Comparison of ENCODE assay signal across 11 mouse cellular contexts in genomic region chr12:35533133-35533532, GRCm38 (mm10). TPM values are rescaled to one million over a fixed set of nuclear protein-coding genes. Genes with fewer than 3 reads are reported as not detected.
DNase-seq lines count a peak whose midpoint lies in the region; ATAC-seq and TF ChIP-seq lines count a peak whose summit lies in the region.
"Had no signal": no experiment of that assay in that cellular context is flagged by ENCODE, and none has a peak within 500 bp of the region (broad histone marks: within the 10 kb centered on the region; RNA-seq: fewer than 3 reads in every experiment).

No protein-coding gene starts in this region.

- no peaks in the 10 kb centered on the region for H3K9me3 ChIP-seq in heart, embryonic 14.5 days (ENCODE audit: control insufficient read depth, low read length)
- no peaks in the 10 kb centered on the region for H3K9me3 ChIP-seq in lung, embryonic 14.5 days (ENCODE audit: low read depth, low read length)
- H3K9me3 ChIP-seq: forebrain, embryonic 10.5 days; hindbrain, embryonic 15.5 days had no signal

- H3K36me3 ChIP-seq in heart, embryonic 14.5 days (ENCODE audit: control insufficient read depth, insufficient read depth, low read length): no peaks in the 10 kb centered on the region
- H3K36me3 ChIP-seq in lung, embryonic 14.5 days (ENCODE audit: insufficient read depth): no peaks in the 10 kb centered on the region
- no peaks in the 10 kb centered on the region for H3K36me3 ChIP-seq in myocyte (ENCODE audit: control insufficient read depth, insufficient read depth)
- H3K36me3 ChIP-seq: forebrain, embryonic 10.5 days; hindbrain, embryonic 15.5 days had no signal

- peaks cover 40% of the 10 kb centered on the region for H3K79me2 ChIP-seq in myocyte (ENCODE audit: control insufficient read depth, insufficient read depth)

- WGBS in heart, embryonic 14.5 days: 74% methylated on average over 5 of the region's 5 CpGs
- WGBS in lung, embryonic 14.5 days: 41% methylated on average over 5 of the region's 5 CpGs

- H3ac ChIP-seq in myocyte (ENCODE audit: control insufficient read depth, insufficient read length): no peak overlapping the region

- H3K4me2 ChIP-seq in heart, embryonic 14.5 days (ENCODE audit: low read length): peak overlapping the region; percentile 27; the same call in 1 of the 2 replicates
- peak overlapping the region; percentile 37 for H3K4me2 ChIP-seq in lung, embryonic 14.5 days
- H3K4me2 ChIP-seq in myocyte (ENCODE audit: low read depth): peak overlapping the region; percentile 92

- no peak for TF ChIP-seq CTCF in lung, embryonic 14.5 days (IDR thresholded peaks at IDR 0.05; ENCODE audit: low read depth)
- no peak for TF ChIP-seq CTCF in embryonic fibroblast, embryonic 13.5 days (IDR thresholded peaks at IDR 0.05; ENCODE audit: borderline replicate concordance, insufficient read depth, low read length)

- no peak for ATAC-seq in heart, embryonic 14.5 days (ENCODE audit: insufficient number of reproducible peaks, insufficient read depth, low FRiP score, low read depth)
- no peak for ATAC-seq in lung, embryonic 14.5 days (ENCODE audit: insufficient read depth)

- no peak overlapping the region for H3K27ac ChIP-seq in heart, embryonic 14.5 days (replicated peaks in 1 of 2; ENCODE audit: control insufficient read depth in 1 of 2, insufficient read depth in 1 of 2, low read depth in 2 of 2, low read length in 2 of 2)
- H3K27ac ChIP-seq in lung, embryonic 14.5 days (ENCODE audit: low read depth): no peak overlapping the region
- no peak overlapping the region for H3K27ac ChIP-seq in embryonic fibroblast, embryonic 13.5 days (ENCODE audit: insufficient read depth, low read length)
- H3K27ac ChIP-seq: forebrain, embryonic 10.5 days; hindbrain, embryonic 15.5 days had no signal

- DNase-seq in heart, adult 18-20 months: no peak
- peak; percentile 21 for DNase-seq in lung, embryonic 14.5 days
- no peak for DNase-seq in lung, postnatal 14 days
- no peak for DNase-seq in retina, postnatal 1 day
- DNase-seq in left cerebral cortex, adult 18-20 months (ENCODE audit: low spot score in 2 of 2): no peak
- DNase-seq: gastrocnemius, postnatal 25 days had no signal

- H3K4me1 ChIP-seq in heart, embryonic 14.5 days (ENCODE audit: control insufficient read depth in 2 of 2, insufficient read depth in 2 of 2, low read length in 2 of 2): 0 out of 4 replicates have a peak, but pooled peaks cover 0 to 5% of the 10 kb centered on the region in 2 experiments
- H3K4me1 ChIP-seq in lung, embryonic 14.5 days (ENCODE audit: insufficient read depth): no peaks in the 10 kb centered on the region
- H3K4me1 ChIP-seq in embryonic fibroblast, embryonic 13.5 days (ENCODE audit: control insufficient read depth, insufficient read depth, low read length): 0 out of 2 replicates have a peak, but pooled peaks cover 2% of the 10 kb centered on the region

- no peaks in the 10 kb centered on the region for H3K27me3 ChIP-seq in heart, embryonic 14.5 days (ENCODE audit: control insufficient read depth, insufficient read depth, low read length)
- peaks cover 6% of the 10 kb centered on the region; the same call in 1 of the 2 replicates for H3K27me3 ChIP-seq in lung, embryonic 14.5 days (ENCODE audit: insufficient read depth, low read length)
- no peaks in the 10 kb centered on the region for H3K27me3 ChIP-seq in myocyte (ENCODE audit: control insufficient read depth, insufficient read depth, insufficient read length)
- H3K27me3 ChIP-seq: hindbrain, embryonic 15.5 days had no signal

- H3K4me3 ChIP-seq in heart, embryonic 14.5 days (ENCODE audit: control insufficient read depth in 1 of 2, insufficient read depth in 1 of 2, low read depth in 1 of 2, low read length in 2 of 2): no peak overlapping the region
- peak overlapping the region; percentile 72 for H3K4me3 ChIP-seq in lung, embryonic 14.5 days (ENCODE audit: low read depth, low read length)
- peak overlapping the region; percentile 44 for H3K4me3 ChIP-seq in embryonic fibroblast, embryonic 13.5 days (ENCODE audit: insufficient read depth, low read length)
- peak overlapping the region; percentile 32 for H3K4me3 ChIP-seq in myocyte

- no peak for TF ChIP-seq POLR2A in embryonic fibroblast, embryonic 13.5 days (IDR thresholded peaks at IDR 0.05; ENCODE audit: low read depth, low read length)
- TF ChIP-seq POLR2A in myocyte (IDR thresholded peaks at IDR 0.05; ENCODE audit: insufficient read length, low read depth): no peak

- H3K9ac ChIP-seq in heart, embryonic 14.5 days (ENCODE audit: low read length): no peak overlapping the region
- H3K9ac ChIP-seq in lung, embryonic 14.5 days: no peak overlapping the region

TF ChIP-seq in myocyte, 11 proteins besides CTCF, POLR2A, EP300 and RAD21:
- no peak for TF ChIP-seq USF1 (IDR thresholded peaks at IDR 0.05; ENCODE audit: low read depth)

RNA-seq across cellular contexts. Expression of gene Ahr, which starts 1.7 kb away (rescaled TPM):
- 2.2 and 2.4 TPM in 2 replicates for polyA plus RNA-seq in heart, embryonic 14.5 days (2014; fragmentation: Nextera tagmentation; extraction: Ambion mirVana)
- 1 to 10 TPM; 3.4 to 3.9 TPM for total RNA-seq in heart, adult 18-20 months (2021)
- 21.5 and 24.1 TPM in 2 replicates for polyA plus RNA-seq in lung, embryonic 14.5 days (2014; fragmentation: Nextera tagmentation; extraction: Ambion mirVana)
- 27.6 and 35.7 TPM in 2 replicates for polyA plus RNA-seq in embryonic fibroblast, embryonic 13.5 days (2011; ENCODE audit: insufficient read length, low read depth, missing spikeins)
- 2.4 TPM for polyA plus RNA-seq in myocyte (2012; fragmentation: generic; extraction: Trizol)
- total RNA-seq in left cerebral cortex, adult 18-20 months (2021): 1 to 10 TPM; 6.5 to 7.7 TPM

Comparison
In these comparisons a context has a peak if more than half of its experiments do, and no peak if none do; other contexts are left out.
1. H3K4me2 ChIP-seq: peak in every context shown above with its lines; median percentile 92 in myocyte; 37 in lung, embryonic 14.5 days; 27 in heart, embryonic 14.5 days.
2. H3K4me3 ChIP-seq: peak in lung, embryonic 14.5 days (single experiment), embryonic fibroblast, embryonic 13.5 days (single experiment) and myocyte (single experiment); none in heart, embryonic 14.5 days (0 of 2).